Mouse (Mus musculus) G1E (cell line): ENCODE data around the gene Gm33543.

Experiments
- CTCF ChIP-seq: IDR thresholded peaks from 2 replicates; pipeline ENCODE4 v1.5.1; 2012; ENCODE audit warnings: low read depth, low read length, inconsistent platforms, mixed read lengths
- GATA1 ChIP-seq: IDR thresholded peaks from 2 replicates; pipeline ENCODE4 v1.6.1; 2012; ENCODE audit warnings: borderline replicate concordance, low read length, inconsistent platforms, mixed read lengths
- POLR2AphosphoS5 ChIP-seq: IDR thresholded peaks from 2 replicates; pipeline ENCODE4 v1.6.1; 2012; ENCODE audit warnings: low read depth, low read length, inconsistent platforms; ENCODE audit not compliant: insufficient replicate concordance
- TAL1 ChIP-seq: conservative IDR thresholded peaks from 2 replicates; pipeline ENCODE4 v1.6.1; 2012; ENCODE audit warnings: low read depth, low read length, inconsistent platforms, mixed read lengths

DNA sequence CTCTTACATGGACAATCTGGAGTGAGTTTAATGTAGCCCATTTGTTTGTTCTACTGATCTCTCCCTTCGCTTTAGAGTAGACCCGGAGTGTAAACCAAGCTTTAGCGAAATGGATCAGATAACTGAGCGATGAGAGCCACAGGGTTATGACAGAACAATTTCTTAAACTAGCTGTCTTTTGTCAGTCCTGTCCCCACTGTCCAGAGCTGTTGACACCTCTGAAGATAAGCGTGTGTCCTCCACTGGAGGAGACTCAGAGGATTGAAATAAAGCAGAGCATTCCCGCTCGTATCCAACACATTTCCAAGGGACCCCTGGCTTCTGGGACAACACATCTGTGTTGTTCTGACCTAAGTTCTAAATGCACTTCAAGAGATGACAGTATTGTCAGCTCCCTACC is 67.9 kb downstream of the Gm33543 start:
- no peak for TF ChIP-seq CTCF
- no peak for TF ChIP-seq POLR2AphosphoS5
- TF ChIP-seq GATA1, result no peak
- no peak for TF ChIP-seq TAL1
